Mouse (Mus musculus): ENCODE measurements around the gene Ufc1. TPM values are rescaled to one million over a fixed set of nuclear protein-coding genes. Genes with fewer than 3 reads are reported as not detected.

The Ufc1 gene
- polyA plus RNA-seq, 1 experiment from 2014 or later: 107 TPM

- ATAC-seq (ENCODE audit: insufficient number of reproducible peaks, low FRiP score, low TSS enrichment, low read depth): no peak
- Histone ChIP-seq H3K4me2 (replicated peaks) (no peak overlapping the region), H3K36me3 (peaks cover 9% of the 10 kb centered on the region), H3K27me3 (no peaks in the 10 kb centered on the region), H3K4me1 (peaks cover 26% of the 10 kb centered on the region), H3K27ac (replicated peaks) (no peak overlapping the region), H3K9ac (no peak overlapping the region), H3K9me3 (replicated peaks) (no peaks in the 10 kb centered on the region), H3K4me3 (replicated peaks) (no peak overlapping the region)
- whole genome bisulfite sequencing: 55% methylated on average over 1 of the region's 1 CpGs
Measured at GRCm38 (mm10) chr1:171268341-171268740, 26.5 kb downstream of the Ufc1 start.

- 31% methylated on average over 4 of the region's 4 CpGs for WGBS
- no peak overlapping the region for H3K4me3 ChIP-seq (replicated peaks)
- H3K27ac ChIP-seq (replicated peaks): no peak overlapping the region
Measured at GRCm38 (mm10) chr1:171265971-171266744, 28.7 kb downstream of the Ufc1 start.

GRCm38 (mm10) chr1:171263666-171264461 is 31.0 kb downstream of the Ufc1 start:
- H3K9me3 ChIP-seq (replicated peaks): no peaks in the 10 kb centered on the region
- H3K36me3 ChIP-seq: peaks cover 10% of the 10 kb centered on the region; the same call in 1 of the 2 replicates
- WGBS: 76% methylated on average over 3 of the region's 3 CpGs
- H3K27ac ChIP-seq (replicated peaks): peak overlapping the region; percentile 91
- H3K27me3 ChIP-seq: no peaks in the 10 kb centered on the region
- H3K4me2 ChIP-seq (replicated peaks): peak overlapping the region; percentile 46; the same call in 1 of the 2 replicates
- ATAC-seq (ENCODE audit: insufficient number of reproducible peaks, low FRiP score, low TSS enrichment, low read depth): no peak
- no peak overlapping the region for H3K9ac ChIP-seq
- H3K4me1 ChIP-seq: peaks cover 17% of the 10 kb centered on the region
- H3K4me3 ChIP-seq (replicated peaks): no peak overlapping the region

More at GRCm38 (mm10) chr1:171265971-171266744, 28.7 kb downstream of the Ufc1 start:
- Histone ChIP-seq H3K36me3 (no peaks in the 10 kb centered on the region), H3K27me3 (no peaks in the 10 kb centered on the region), H3K4me2 (replicated peaks) (no peak overlapping the region), H3K9ac (no peak overlapping the region), H3K9me3 (replicated peaks) (no peaks in the 10 kb centered on the region), H3K4me1 (peaks cover 28% of the 10 kb centered on the region)
- ATAC-seq (ENCODE audit: insufficient number of reproducible peaks, low FRiP score, low TSS enrichment, low read depth): no peak

- Histone ChIP-seq H3K27me3 (no peaks in the 10 kb centered on the region), H3K4me2 (replicated peaks) (peak overlapping the region; percentile 46), H3K4me3 (replicated peaks) (peak overlapping the region; percentile 25), H3K4me1 (peaks cover 17% of the 10 kb centered on the region), H3K9me3 (replicated peaks) (no peaks in the 10 kb centered on the region), H3K9ac (no peak overlapping the region), H3K36me3 (peaks cover 14% of the 10 kb centered on the region; the same call in 1 of the 2 replicates), H3K27ac (replicated peaks) (peak overlapping the region; percentile 91)
- ATAC-seq (ENCODE audit: insufficient number of reproducible peaks, low FRiP score, low TSS enrichment, low read depth): peak; percentile 88
- 0% methylated on average over 2 of the region's 2 CpGs for WGBS
Measured at GRCm38 (mm10) chr1:171263185-171263611, 31.6 kb downstream of the Ufc1 start.

GRCm38 (mm10) chr1:171262594-171263130 is 32.2 kb downstream of the Ufc1 start:
- Histone ChIP-seq H3K4me2 (replicated peaks) (peak overlapping the region; percentile 46), H3K36me3 (peaks cover 19% of the 10 kb centered on the region), H3K27me3 (no peaks in the 10 kb centered on the region), H3K4me3 (replicated peaks) (peak overlapping the region; percentile 25), H3K4me1 (peaks cover 17% of the 10 kb centered on the region), H3K27ac (replicated peaks) (peak overlapping the region; percentile 91), H3K9me3 (replicated peaks) (no peaks in the 10 kb centered on the region), H3K9ac (peak overlapping the region; percentile 7; the same call in 1 of the 2 replicates)
- ATAC-seq (ENCODE audit: insufficient number of reproducible peaks, low FRiP score, low TSS enrichment, low read depth): peak; percentile 88
- 2% methylated on average over 8 of the region's 8 CpGs for WGBS

- Histone ChIP-seq H3K9me3 (replicated peaks) (no peaks in the 10 kb centered on the region), H3K9ac (no peak overlapping the region), H3K4me1 (peaks cover 19% of the 10 kb centered on the region), H3K27ac (replicated peaks) (no peak overlapping the region; the same call in 1 of the 2 replicates), H3K27me3 (no peaks in the 10 kb centered on the region), H3K4me2 (replicated peaks) (no peak overlapping the region), H3K36me3 (peaks cover 36% of the 10 kb centered on the region), H3K4me3 (replicated peaks) (no peak overlapping the region)
- WGBS: 80% methylated on average over 3 of the region's 3 CpGs
- no peak for ATAC-seq (ENCODE audit: insufficient number of reproducible peaks, low FRiP score, low TSS enrichment, low read depth)
Measured at GRCm38 (mm10) chr1:171260316-171260715, 34.5 kb downstream of the Ufc1 start.

- peaks cover 46% of the 10 kb centered on the region for H3K36me3 ChIP-seq
- H3K4me1 ChIP-seq: peaks cover 21% of the 10 kb centered on the region
- ATAC-seq (ENCODE audit: insufficient number of reproducible peaks, low FRiP score, low TSS enrichment, low read depth): no peak
- WGBS: 80% methylated on average over 17 of the region's 17 CpGs
- no peaks in the 10 kb centered on the region for H3K27me3 ChIP-seq
- H3K4me2 ChIP-seq (replicated peaks): no peak overlapping the region
- H3K9ac ChIP-seq: no peak overlapping the region
- H3K9me3 ChIP-seq (replicated peaks): no peaks in the 10 kb centered on the region
- no peak overlapping the region for H3K27ac ChIP-seq (replicated peaks)
- H3K4me3 ChIP-seq (replicated peaks): no peak overlapping the region
Measured at GRCm38 (mm10) chr1:171258921-171259320, 35.9 kb downstream of the Ufc1 start.

GRCm38 (mm10) chr1:171257781-171258180 is 37.0 kb downstream of the Ufc1 start:
- Histone ChIP-seq H3K27ac (replicated peaks) (no peak overlapping the region), H3K4me2 (replicated peaks) (no peak overlapping the region), H3K9me3 (replicated peaks) (no peaks in the 10 kb centered on the region), H3K27me3 (no peaks in the 10 kb centered on the region), H3K4me3 (replicated peaks) (no peak overlapping the region), H3K4me1 (peaks cover 25% of the 10 kb centered on the region), H3K36me3 (peaks cover 48% of the 10 kb centered on the region), H3K9ac (no peak overlapping the region)
- no peak for ATAC-seq (ENCODE audit: insufficient number of reproducible peaks, low FRiP score, low TSS enrichment, low read depth)
- 89% methylated on average over 9 of the region's 9 CpGs for WGBS

- no peak overlapping the region for H3K4me2 ChIP-seq (replicated peaks)
- peaks cover 26% of the 10 kb centered on the region for H3K4me1 ChIP-seq
- H3K36me3 ChIP-seq: peaks cover 48% of the 10 kb centered on the region
- H3K9ac ChIP-seq: no peak overlapping the region
- no peaks in the 10 kb centered on the region for H3K27me3 ChIP-seq
- no peak overlapping the region for H3K4me3 ChIP-seq (replicated peaks)
- no peaks in the 10 kb centered on the region for H3K9me3 ChIP-seq (replicated peaks)
- no peak overlapping the region for H3K27ac ChIP-seq (replicated peaks)
- WGBS: 69% methylated on average over 15 of the region's 15 CpGs
- no peak for ATAC-seq (ENCODE audit: insufficient number of reproducible peaks, low FRiP score, low TSS enrichment, low read depth)
Measured at GRCm38 (mm10) chr1:171256937-171257548, 37.8 kb downstream of the Ufc1 start.

GRCm38 (mm10) chr1:171256095-171256818 is 38.6 kb downstream of the Ufc1 start:
- H3K36me3 ChIP-seq: peaks cover 48% of the 10 kb centered on the region

More at GRCm38 (mm10) chr1:171256095-171256818, 38.6 kb downstream of the Ufc1 start:
- Histone ChIP-seq H3K4me2 (replicated peaks) (no peak overlapping the region), H3K4me1 (peaks cover 30% of the 10 kb centered on the region), H3K9ac (peak overlapping the region; percentile 18; the same call in 1 of the 2 replicates), H3K9me3 (replicated peaks) (no peaks in the 10 kb centered on the region), H3K4me3 (replicated peaks) (no peak overlapping the region), H3K27ac (replicated peaks) (no peak overlapping the region), H3K27me3 (no peaks in the 10 kb centered on the region)
- ATAC-seq (ENCODE audit: insufficient number of reproducible peaks, low FRiP score, low TSS enrichment, low read depth): no peak
- 86% methylated on average over 24 of the region's 24 CpGs for WGBS

Data from embryonic facial prominence, embryonic 15.5 days (tissue).